Mouse (Mus musculus) R1 (cell line): ENCODE measurements at regions not wholly inside any gene's neighbourhood (a gene's known extent, or its start where the extent isn't known, plus 50 kb on each side); places are given as distances from the start of the nearest gene placed in this dataset.
"Not testable (repeated sequence)": the region's sequence is repeated elsewhere in the genome, so short reads cannot be mapped to it uniquely, and the experiment has no call there.

Source experiments
- DNase-seq: peaks from one replicate; pipeline ENCODE4 v3.0.0-alpha.2; 2018; ENCODE audit warnings: low read depth, low spot score

- no peak for DNase-seq
Observed at GRCm38 (mm10) chr4:7422787-7423186, 816.1 kb downstream of the Car8 start.

- DNase-seq: no peak
Observed at GRCm38 (mm10) chr4:7414301-7414700, 824.5 kb downstream of the Car8 start.

- no peak for DNase-seq
Observed at GRCm38 (mm10) chr4:7392696-7393095, 846.1 kb downstream of the Car8 start.

- peak; percentile 10 for DNase-seq
Observed at GRCm38 (mm10) chr4:7391596-7391995, 847.2 kb downstream of the Car8 start.

GRCm38 (mm10) chr4:7385069-7385468, 853.8 kb downstream of the Car8 start:
- no peak for DNase-seq

- DNase-seq: no peak
Observed at GRCm38 (mm10) chr4:7379996-7380395, 858.8 kb downstream of the Car8 start.

- DNase-seq: peak; percentile 33
Observed at GRCm38 (mm10) chr4:7364238-7365040, 874.4 kb downstream of the Car8 start.

GRCm38 (mm10) chr4:7363508-7363907, 875.3 kb downstream of the Car8 start:
- no peak for DNase-seq

GRCm38 (mm10) chr4:7356202-7356601, 882.6 kb downstream of the Car8 start:
- DNase-seq: no peak

GRCm38 (mm10) chr4:7347317-7347716, 891.5 kb downstream of the Car8 start:
- no peak for DNase-seq

GRCm38 (mm10) chr4:7341159-7341558, 897.7 kb downstream of the Car8 start:
- no peak for DNase-seq

GRCm38 (mm10) chr4:7314261-7314660, 924.6 kb downstream of the Car8 start:
- no peak for DNase-seq

GRCm38 (mm10) chr4:7313219-7313618, 925.6 kb downstream of the Car8 start:
- DNase-seq: no peak

- no peak for DNase-seq
Observed at GRCm38 (mm10) chr4:7312160-7312559, 926.7 kb downstream of the Car8 start.

GRCm38 (mm10) chr4:7269047-7269446, 969.8 kb downstream of the Car8 start:
- no peak for DNase-seq

GRCm38 (mm10) chr4:7256486-7256885, 982.4 kb downstream of the Car8 start:
- no peak for DNase-seq

- no peak for DNase-seq
Observed at GRCm38 (mm10) chr4:7253616-7254015, 985.2 kb downstream of the Car8 start.

- no peak for DNase-seq
Observed at GRCm38 (mm10) chr4:7251641-7252040, 987.2 kb downstream of the Car8 start.

- no peak for DNase-seq
Observed at GRCm38 (mm10) chr4:7247816-7248215, 991.0 kb downstream of the Car8 start.

- DNase-seq: no peak
Observed at GRCm38 (mm10) chr4:7247244-7247643, 991.6 kb downstream of the Car8 start.

- DNase-seq: no peak
Observed at GRCm38 (mm10) chr4:7246828-7247227, 992.0 kb downstream of the Car8 start.

- DNase-seq: no peak
Observed at GRCm38 (mm10) chr4:7245653-7246052, 993.2 kb downstream of the Car8 start.

- no peak for DNase-seq
Observed at GRCm38 (mm10) chr4:7237848-7238247, 1001.0 kb downstream of the Car8 start.

- not testable (repeated sequence) for DNase-seq
Observed at GRCm38 (mm10) chr4:7234537-7234936, 1004.3 kb downstream of the Car8 start.
